Mouse (Mus musculus) heart, adult 2 months (tissue): Measurements from ENCODE around the gene Olfr1442. TPM values are rescaled to one million over a fixed set of nuclear protein-coding genes. Genes with fewer than 3 reads are reported as not detected.
"Not testable (repeated sequence)": the region's sequence is repeated elsewhere in the genome, so short reads cannot be mapped to it uniquely, and the experiment has no call there.

ENCODE experiments used
- DNase-seq, 2 experiments: peaks; one replicate each; pipeline ENCODE4 v3.0.0; 2021
- H3K27ac ChIP-seq: fragments of 200-600 bp; 2 replicates; pipeline ENCODE4 v1.8.1; 2022
- H3K27me3 ChIP-seq: fragments of 200-500 bp; 2 replicates; pipeline ENCODE4 v1.6.1; 2012; ENCODE audit warnings: mild to moderate bottlenecking, low read length, inconsistent platforms, mixed read lengths; ENCODE audit not compliant: control insufficient read depth, insufficient read depth
- H3K36me3 ChIP-seq: fragments of 200-500 bp; 2 replicates; pipeline ENCODE4 v1.6.1; 2012; ENCODE audit warnings: low read length, inconsistent platforms; ENCODE audit not compliant: control insufficient read depth, insufficient read depth
- H3K4me1 ChIP-seq: fragments of 200-500 bp; 2 replicates; pipeline ENCODE4 v1.6.1; 2011; ENCODE audit warnings: low read length; ENCODE audit not compliant: control insufficient read depth, insufficient read depth
- H3K4me3 ChIP-seq: fragments of 200-600 bp; 2 replicates; pipeline ENCODE4 v1.8.1; 2022
- H3K79me2 ChIP-seq: fragments of 200-500 bp; replicated peaks from 2 replicates; pipeline ENCODE4 v1.6.1; 2012; ENCODE audit warnings: mild to moderate bottlenecking, inconsistent platforms, low read length, moderate library complexity, mixed read lengths; ENCODE audit not compliant: control insufficient read depth, insufficient read depth
- H3K9ac ChIP-seq: fragments of 200-500 bp; 2 replicates; pipeline ENCODE4 v1.6.1; 2012; ENCODE audit warnings: low read depth, mild to moderate bottlenecking, control low read depth, inconsistent platforms, low read length, mixed read lengths
- CTCF ChIP-seq: fragments of 200-600 bp; IDR thresholded peaks from 2 replicates; pipeline ENCODE4 v1.8.1; 2022; ENCODE audit warnings: antibody characterized with exemption, mild to moderate bottlenecking, moderate library complexity
- EP300 ChIP-seq: fragments of 200-500 bp; IDR thresholded peaks from 2 replicates; pipeline ENCODE4 v1.6.1; 2011; ENCODE audit warnings: low read depth, low read length, control low read depth; ENCODE audit not compliant: insufficient read depth
- POLR2A ChIP-seq: fragments of 200-500 bp; IDR thresholded peaks from 2 replicates; pipeline ENCODE4 v1.6.1; 2011; ENCODE audit warnings: mild to moderate bottlenecking, low read depth, low read length, control low read depth; ENCODE audit not compliant: insufficient read depth
- WGBS: fragments of 180-500 bp; shearing (Covaris S2); methylation state at CpG from one replicate; pipeline ENCODE4 v1.1.7; 2018; 5-methylcytosine and 5-hydroxymethylcytosine counted together
- intact Hi-C: fragments of 180-260 bp; cut with DNase I; formaldehyde crosslinking; loops from one replicate; pipeline ENCODE4 v1.15.1; 2025
- polyA plus RNA-seq: library from polyadenylated mRNA; depleted of rRNA; stranded (reverse); fragments of >200 nt; gene quantifications from 2 replicates; pipeline ENCODE4 v1.2.3, GENCODE M21; 2012
- total RNA-seq, 2 experiments: library from RNA; stranded (reverse); gene quantifications; 2 replicates each; pipeline ENCODE4 v1.2.3; 2021

Gene Olfr1442
- total and polyA plus RNA-seq, 3 experiments = not detected

DNA sequence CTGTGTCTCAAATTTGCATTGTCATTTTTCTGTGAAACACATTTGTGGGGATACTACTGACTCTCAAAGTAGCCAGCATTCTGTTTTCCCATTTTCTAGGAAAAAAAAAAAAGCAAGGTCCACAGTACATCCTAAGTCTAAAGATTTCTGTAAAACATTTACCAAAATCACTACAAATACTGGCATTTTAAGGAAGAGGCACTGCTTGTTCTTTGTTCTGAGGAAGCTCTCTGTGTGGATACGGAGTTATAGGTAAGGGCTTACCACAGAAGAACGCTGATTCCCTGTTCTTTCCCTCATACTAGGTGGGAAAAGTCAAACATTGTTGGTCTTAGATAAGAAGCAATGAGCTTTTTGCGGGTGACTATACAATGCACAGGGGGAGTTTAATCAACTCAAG is 25.4 kb downstream of the Olfr1442 start, which contains the start of gene Keg1:
Keg1 (plus strand) TSS at position 197 of the 400 bp plus-strand sequence.
- 66% methylated on average over 3 of the region's 3 CpGs for WGBS
- Histone ChIP-seq H3K79me2 (no peaks in the 10 kb centered on the region), H3K27ac (no peak within 1 kb of the TSS), H3K27me3 (no peaks in the 10 kb centered on the region), H3K9ac (no peak within 1 kb of the TSS), H3K4me1 (no peaks in the 10 kb centered on the region), H3K4me3 (no peak within 1 kb of the TSS), H3K36me3 (no peaks in the 10 kb centered on the region)
- TF ChIP-seq EP300 (no peak), CTCF (no peak), POLR2A (no peak)
- intact Hi-C loops = no loop called here
- no peak for DNase-seq

DNA sequence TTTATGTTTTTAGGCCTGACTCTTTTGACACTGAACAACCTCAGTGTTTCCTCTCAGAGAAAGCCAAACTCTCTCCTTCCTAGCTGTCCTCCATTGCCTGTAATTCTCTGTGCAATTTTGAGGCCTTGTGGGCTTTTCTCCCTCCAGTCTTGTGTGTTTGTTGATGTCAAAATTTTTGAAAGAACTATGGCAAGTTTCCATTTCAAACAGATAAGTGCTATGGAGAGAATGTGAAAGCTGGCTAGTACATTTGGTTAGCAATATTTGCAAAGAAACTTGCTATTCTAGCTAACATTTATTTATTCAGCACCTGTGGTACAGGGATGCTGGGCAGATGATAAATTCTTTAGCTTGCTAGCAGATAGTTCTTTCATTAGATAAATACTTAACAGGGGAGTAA is 26.0 kb downstream of the Olfr1442 start:
- no peaks in the 10 kb centered on the region for H3K27me3 ChIP-seq
- H3K4me3 ChIP-seq = no peak overlapping the region
- TF ChIP-seq CTCF (no peak), POLR2A (no peak), EP300 (no peak)
- H3K9ac ChIP-seq = no peak overlapping the region
- no peak overlapping the region for H3K27ac ChIP-seq
- intact Hi-C loops = no loop called here
- H3K4me1 ChIP-seq = no peaks in the 10 kb centered on the region
- H3K36me3 ChIP-seq = no peaks in the 10 kb centered on the region
- H3K79me2 ChIP-seq = no peaks in the 10 kb centered on the region
- DNase-seq = no peak

- Histone ChIP-seq H3K27ac (no peak overlapping the region), H3K27me3 (no peaks in the 10 kb centered on the region), H3K79me2 (no peaks in the 10 kb centered on the region), H3K36me3 (no peaks in the 10 kb centered on the region), H3K4me3 (no peak overlapping the region), H3K4me1 (no peaks in the 10 kb centered on the region), H3K9ac (no peak overlapping the region)
- no peak for TF ChIP-seq POLR2A
- TF ChIP-seq EP300 = no peak
- no peak for TF ChIP-seq CTCF
- intact Hi-C loops = no loop called here
- no peak for DNase-seq
- 68% methylated on average over 2 of the region's 2 CpGs for WGBS
These were observed 38.2 kb downstream of the Olfr1442 start for GRCm38 (mm10) chr19:12708458-12708857.

DNA sequence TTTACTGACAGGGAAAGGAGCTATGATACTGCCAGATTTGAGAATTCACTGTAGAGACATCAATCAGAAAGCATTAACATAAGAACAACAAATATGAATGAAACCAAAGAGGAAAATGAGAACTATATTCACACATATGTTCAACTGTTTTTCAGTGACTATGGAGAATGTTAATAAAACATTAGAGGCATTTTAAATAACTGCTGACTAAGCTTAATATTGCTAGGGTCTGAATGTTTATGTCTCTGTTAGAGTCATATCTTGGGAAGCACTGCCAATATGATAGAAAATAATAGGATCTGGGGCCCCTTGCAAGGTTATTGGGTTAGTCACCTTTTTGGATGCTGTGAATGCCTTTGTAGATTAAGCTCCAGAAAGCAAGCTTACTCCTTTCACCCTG is 38.7 kb downstream of the Olfr1442 start:
- Histone ChIP-seq H3K4me3 (no peak overlapping the region), H3K36me3 (no peaks in the 10 kb centered on the region), H3K4me1 (no peaks in the 10 kb centered on the region), H3K79me2 (no peaks in the 10 kb centered on the region), H3K27me3 (no peaks in the 10 kb centered on the region), H3K9ac (no peak overlapping the region), H3K27ac (no peak overlapping the region)
- TF ChIP-seq EP300 (no peak), POLR2A (no peak), CTCF (no peak)
- no peak for DNase-seq
- intact Hi-C loops = no loop called here

- Histone ChIP-seq H3K27ac (no peak overlapping the region), H3K4me1 (no peaks in the 10 kb centered on the region), H3K27me3 (no peaks in the 10 kb centered on the region), H3K79me2 (no peaks in the 10 kb centered on the region), H3K9ac (no peak overlapping the region), H3K4me3 (no peak overlapping the region), H3K36me3 (no peaks in the 10 kb centered on the region)
- TF ChIP-seq CTCF = no peak
- no peak for TF ChIP-seq EP300
- no peak for TF ChIP-seq POLR2A
- intact Hi-C loops = no loop called here
- no peak for DNase-seq
- 79% methylated on average over 6 of the region's 6 CpGs for WGBS
These were observed 49.0 kb downstream of the Olfr1442 start for GRCm38 (mm10) chr19:12719189-12719588.

DNA sequence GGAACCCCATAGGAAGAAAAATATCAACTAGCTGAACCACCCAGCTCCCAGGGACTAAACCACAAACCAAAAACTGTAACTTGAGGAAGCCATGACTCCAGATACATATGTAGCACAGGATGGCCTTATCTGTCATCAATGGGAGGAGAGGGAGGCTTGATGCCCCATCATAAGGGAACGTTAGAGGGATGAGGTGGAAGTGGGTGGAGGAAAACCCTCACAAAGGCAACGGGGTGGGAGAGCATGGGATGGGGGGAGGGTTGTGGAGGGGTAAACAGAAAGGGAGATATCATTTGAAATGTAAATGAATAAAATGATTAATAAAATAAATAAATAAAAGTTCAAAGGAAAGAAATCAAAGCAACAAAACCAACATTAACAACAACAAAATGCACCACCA is 50.2 kb downstream of the Olfr1442 start:
- Histone ChIP-seq H3K27me3 (no peaks in the 10 kb centered on the region), H3K79me2 (no peaks in the 10 kb centered on the region), H3K36me3 (no peaks in the 10 kb centered on the region), H3K9ac (no peak overlapping the region), H3K4me3 (no peak overlapping the region), H3K27ac (no peak overlapping the region), H3K4me1 (no peaks in the 10 kb centered on the region)
- DNase-seq = no peak
- intact Hi-C loops = no loop called here
- 30% methylated on average over 2 of the region's 2 CpGs for WGBS
- no peak for TF ChIP-seq POLR2A

DNA sequence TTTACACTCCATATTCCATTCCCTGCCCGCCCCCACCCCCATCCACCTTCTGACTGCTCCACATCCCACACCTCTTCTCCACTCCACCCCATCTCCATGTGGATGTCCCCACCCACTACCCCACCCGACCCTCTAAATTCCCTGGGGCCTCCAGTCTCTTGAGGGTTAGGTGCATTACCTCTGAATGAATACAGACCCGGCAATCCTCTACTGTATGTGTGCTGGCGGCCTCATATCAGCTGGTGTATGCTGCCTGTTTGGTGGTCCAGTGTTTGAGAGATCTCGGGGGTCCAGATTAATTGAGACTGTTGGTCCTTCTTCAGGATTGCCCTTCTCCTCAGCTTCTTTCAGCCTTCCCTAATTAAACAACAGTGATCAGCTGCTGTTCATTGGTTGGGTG is 50.7 kb downstream of the Olfr1442 start:
- H3K27ac ChIP-seq, H3K9ac ChIP-seq, H3K4me1 ChIP-seq, H3K79me2 ChIP-seq, H3K36me3 ChIP-seq, DNase-seq, intact Hi-C loops, H3K27me3 ChIP-seq, H3K4me3 ChIP-seq: not testable (repeated sequence)
- 85% methylated on average over 5 of the region's 5 CpGs for WGBS

GRCm38 (mm10) chr19:12721596-12721995 is 51.4 kb downstream of the Olfr1442 start:
- not testable (repeated sequence) for H3K36me3 ChIP-seq
- WGBS = 89% methylated on average over 7 of the region's 7 CpGs

More at GRCm38 (mm10) chr19:12721596-12721995, 51.4 kb downstream of the Olfr1442 start:
- H3K9ac ChIP-seq, H3K27ac ChIP-seq, H3K4me1 ChIP-seq, H3K4me3 ChIP-seq, intact Hi-C loops, H3K79me2 ChIP-seq, H3K27me3 ChIP-seq, DNase-seq: not testable (repeated sequence)
